Mouse (Mus musculus) neutrophil, adult 59 days (primary cell): ENCODE results near the gene Slc35e1. TPM values are rescaled to one million over a fixed set of nuclear protein-coding genes. Genes with fewer than 3 reads are reported as not detected.

Experiments
- total RNA-seq, 2 experiments: library from RNA; stranded (reverse); gene quantifications; 1 replicate in 1 of 2; 2 replicates in 1 of 2; pipeline ENCODE4 v1.2.4; 2023

Gene Slc35e1
- total RNA-seq: 100 to 1,000 TPM; 120 to 123 TPM

GRCm38 (mm10) chr8:72491680-72492621 lies at the start of gene Slc35e1:
TSS of gene Slc35e1 (minus strand) at chr8:72492614.

GRCm38 (mm10) chr8:72474826-72475546 lies 17.4 kb downstream of the Slc35e1 start, which contains the start of gene Cherp:
TSS of gene Cherp (minus strand) at chr8:72475226.

GRCm38 (mm10) chr8:72443338-72443993 lies 48.9 kb downstream of the Slc35e1 start, which contains the start of the genes Calr3 and 1700030K09Rik:
TSS of gene Calr3 (minus strand) at chr8:72443870.
TSS of gene 1700030K09Rik (plus strand) at chr8:72443880.

Other genes starting within 250 kb of the Slc35e1 start
- gene Gm10282, start 187.4 kb downstream of the Slc35e1 start, total RNA-seq: 10 to 100 TPM; 76.5 to 81.0 TPM
- 1,000 to 10,000 TPM; 1,455 to 2,115 TPM for gene Klf2, start 173.6 kb downstream of the Slc35e1 start, total RNA-seq
- gene Eps15l1, start 71.2 kb downstream of the Slc35e1 start, total RNA-seq: 10 to 100 TPM; 54.1 to 62.4 TPM
- not detected for gene Calr3, start 48.7 kb downstream of the Slc35e1 start, total RNA-seq
- gene 1700030K09Rik, start 48.7 kb downstream of the Slc35e1 start, total RNA-seq: 1 to 10 TPM; 3.0 to 3.1 TPM
- gene Cherp, start 17.4 kb downstream of the Slc35e1 start, total RNA-seq: 10 to 100 TPM; 62.0 to 74.2 TPM
- 10 to 100 TPM; 12.9 to 13.5 TPM for gene Med26, start 55.7 kb upstream of the Slc35e1 start, total RNA-seq
- gene Smim7, start 78.5 kb upstream of the Slc35e1 start, total RNA-seq: 100 to 1,000 TPM in 1 of 2 experiments, 10 to 100 TPM in 1; 96.9 to 109 TPM
- 10 to 100 TPM; 16.2 to 16.3 TPM for gene Tmem38a, start 79.4 kb upstream of the Slc35e1 start, total RNA-seq
- gene Nwd1, start 154.1 kb upstream of the Slc35e1 start, total RNA-seq: under 1 TPM; 0.42 to 0.44 TPM
- gene Sin3b, start 230.7 kb upstream of the Slc35e1 start, total RNA-seq: 100 to 1,000 TPM; 134 to 144 TPM